Mouse (Mus musculus) MEL (cell line): ENCODE results near the gene Diras1. TPM values are rescaled to one million over a fixed set of nuclear protein-coding genes. Genes with fewer than 3 reads are reported as not detected.

Experiments used
- DNase-seq: peaks from one replicate; pipeline ENCODE4 v3.0.0; 2011; ENCODE audit warnings: low read depth, low spot score
- H3K27ac ChIP-seq: 2 replicates; pipeline ENCODE4 v1.5.1; 2012; ENCODE audit warnings: low read depth, mild to moderate bottlenecking, control low read depth, low read length, moderate library complexity; ENCODE audit not compliant: control insufficient read depth
- H3K27me3 ChIP-seq, 2 experiments: fragments of 150-350 bp in 1 of 2; sonication (generic) in 1 of 2; 2 replicates each; pipeline ENCODE4 v1.6.1; 2012; ENCODE audit warnings: low read length in 2 of 2, mild to moderate bottlenecking in 2 of 2, improper control_type of control experiment in 1 of 2, moderate library complexity in 1 of 2; ENCODE audit not compliant: insufficient read depth in 2 of 2, control insufficient read depth in 1 of 2
- H3K36me3 ChIP-seq, 2 experiments: 2 replicates each; pipeline ENCODE4 v1.6.1; 2012 to 2014; ENCODE audit warnings: low read length in 2 of 2, improper control_type of control experiment in 1 of 2, inconsistent platforms in 1 of 2, mild to moderate bottlenecking in 1 of 2; ENCODE audit not compliant: insufficient read depth in 2 of 2, control insufficient read depth in 1 of 2
- H3K4me1 ChIP-seq, 2 experiments: fragments of 150-350 bp in 1 of 2; sonication (generic) in 1 of 2; 2 replicates each; pipeline ENCODE4 v1.6.1; 2012; ENCODE audit warnings: low read length in 2 of 2, improper control_type of control experiment in 1 of 2, mild to moderate bottlenecking in 1 of 2; ENCODE audit not compliant: insufficient read depth in 2 of 2, control insufficient read depth in 1 of 2
- H3K4me3 ChIP-seq, 2 experiments: fragments of 150-350 bp in 1 of 2; sonication (generic) in 1 of 2; 2 replicates each; pipeline ENCODE4 v1.5.1; 2012; ENCODE audit warnings: low read depth in 2 of 2, low read length in 2 of 2, mild to moderate bottlenecking in 2 of 2, moderate library complexity in 2 of 2, control low read depth in 1 of 2, improper control_type of control experiment in 1 of 2; ENCODE audit not compliant: control insufficient read depth in 1 of 2, insufficient read depth in 1 of 2
- H3K79me2 ChIP-seq: 2 replicates; pipeline ENCODE4 v1.6.1; 2012; ENCODE audit warnings: mild to moderate bottlenecking, low read length, moderate library complexity; ENCODE audit not compliant: control insufficient read depth, poor library complexity, insufficient read depth
- H3K9ac ChIP-seq: 2 replicates; pipeline ENCODE4 v1.6.1; 2012; ENCODE audit warnings: low read depth, mild to moderate bottlenecking, control low read depth, low read length, moderate library complexity; ENCODE audit not compliant: control insufficient read depth, poor library complexity, severe bottlenecking
- H3K9me3 ChIP-seq: fragments of 150-350 bp; sonication (generic); replicated peaks from 2 replicates; pipeline ENCODE4 v1.6.1; 2012; ENCODE audit warnings: mild to moderate bottlenecking, low read length, improper control_type of control experiment, moderate library complexity; ENCODE audit not compliant: insufficient read depth
- BHLHE40 ChIP-seq: IDR thresholded peaks from 2 replicates; pipeline ENCODE4 v1.6.1; 2012; ENCODE audit warnings: low read depth, mild to moderate bottlenecking, inconsistent platforms, low read length, improper control_type of control experiment, borderline replicate concordance
- CHD1 ChIP-seq: IDR thresholded peaks from 2 replicates; pipeline ENCODE4 v1.6.1; 2012; ENCODE audit warnings: low read depth, mild to moderate bottlenecking, inconsistent platforms, low read length, improper control_type of control experiment
- CHD2 ChIP-seq: IDR thresholded peaks from 2 replicates; pipeline ENCODE4 v1.6.1; 2011; ENCODE audit warnings: low read length, improper control_type of control experiment
- ELF1 ChIP-seq: IDR thresholded peaks from 2 replicates; pipeline ENCODE4 v1.6.1; 2014; ENCODE audit warnings: low read depth, mild to moderate bottlenecking, inconsistent platforms, low read length, improper control_type of control experiment, moderate library complexity
- EP300 ChIP-seq, 2 experiments: IDR thresholded peaks; 2 replicates each; pipeline ENCODE4 v1.6.1; 2011; ENCODE audit warnings: improper control_type of control experiment in 2 of 2, low read length in 2 of 2, low read depth in 1 of 2, mild to moderate bottlenecking in 1 of 2
- ETS1 ChIP-seq: IDR thresholded peaks from 2 replicates; pipeline ENCODE4 v1.6.1; 2012; ENCODE audit warnings: low read depth, mild to moderate bottlenecking, inconsistent platforms, low read length, improper control_type of control experiment, moderate library complexity
- GATA1 ChIP-seq: IDR thresholded peaks from 2 replicates; pipeline ENCODE4 v1.6.1; 2011; ENCODE audit warnings: low read depth, low read length, improper control_type of control experiment
- JUND ChIP-seq: IDR thresholded peaks from 2 replicates; pipeline ENCODE4 v1.6.1; 2011; ENCODE audit warnings: low read depth, mild to moderate bottlenecking, improper control_type of control experiment, low read length
- KAT2A ChIP-seq: conservative IDR thresholded peaks from 2 replicates; pipeline ENCODE4 v1.6.1; 2012; ENCODE audit warnings: low read depth, low read length, improper control_type of control experiment, inconsistent platforms
- MAX ChIP-seq: IDR thresholded peaks from 2 replicates; pipeline ENCODE4 v1.6.1; 2011; ENCODE audit warnings: low read length, improper control_type of control experiment
- MEF2A ChIP-seq: IDR thresholded peaks from 2 replicates; pipeline ENCODE4 v1.6.1; 2014; ENCODE audit warnings: low read depth, mild to moderate bottlenecking, inconsistent platforms, low read length, improper control_type of control experiment; ENCODE audit not compliant: poor library complexity, insufficient replicate concordance, severe bottlenecking; ENCODE audit errors: extremely low read depth
- MXI1 ChIP-seq: IDR thresholded peaks from 2 replicates; pipeline ENCODE4 v1.6.1; 2011; ENCODE audit warnings: mild to moderate bottlenecking, low read depth, low read length, improper control_type of control experiment
- MYC ChIP-seq: IDR thresholded peaks from 2 replicates; pipeline ENCODE4 v1.6.1; 2011; ENCODE audit warnings: low read depth, mild to moderate bottlenecking, low read length, improper control_type of control experiment, moderate library complexity
- NELFE ChIP-seq: IDR thresholded peaks from 2 replicates; pipeline ENCODE4 v1.6.1; 2011; ENCODE audit warnings: low read depth, low read length, improper control_type of control experiment
- NRF1 ChIP-seq: IDR thresholded peaks from 2 replicates; pipeline ENCODE4 v1.6.1; 2014; ENCODE audit warnings: low read depth, mild to moderate bottlenecking, inconsistent platforms, low read length, improper control_type of control experiment, moderate library complexity; ENCODE audit not compliant: poor library complexity, insufficient read depth, severe bottlenecking
- POLR2A ChIP-seq, 2 experiments: IDR thresholded peaks; 2 replicates each; pipeline ENCODE4 v1.6.1; 2011 to 2012; ENCODE audit warnings: low read length in 2 of 2, mild to moderate bottlenecking in 2 of 2, control low read depth in 1 of 2, improper control_type of control experiment in 1 of 2, low read depth in 1 of 2, moderate library complexity in 1 of 2; ENCODE audit not compliant: control insufficient read depth in 1 of 2, insufficient read depth in 1 of 2, poor library complexity in 1 of 2
- RAD21 ChIP-seq: IDR thresholded peaks from 2 replicates; pipeline ENCODE4 v1.6.1; 2011; ENCODE audit warnings: mild to moderate bottlenecking, low read depth, low read length, improper control_type of control experiment
- SIN3A ChIP-seq: IDR thresholded peaks from 2 replicates; pipeline ENCODE4 v1.6.1; 2012; ENCODE audit warnings: low read length, improper control_type of control experiment, inconsistent platforms
- TAL1 ChIP-seq: IDR thresholded peaks from 2 replicates; pipeline ENCODE4 v1.6.1; 2012; ENCODE audit warnings: mild to moderate bottlenecking, inconsistent platforms, low read length, moderate library complexity, mixed read lengths
- TBP ChIP-seq: IDR thresholded peaks from 2 replicates; pipeline ENCODE4 v1.8.0; 2011; ENCODE audit warnings: low read depth, low read length, improper control_type of control experiment
- TCF12 ChIP-seq: IDR thresholded peaks from 2 replicates; pipeline ENCODE4 v1.6.1; 2014; ENCODE audit warnings: low read depth, mild to moderate bottlenecking, inconsistent platforms, low read length, improper control_type of control experiment, moderate library complexity
- ZC3H11A ChIP-seq: IDR thresholded peaks from 2 replicates; pipeline ENCODE4 v1.6.1; 2012; ENCODE audit warnings: low read depth, mild to moderate bottlenecking, inconsistent platforms, low read length, improper control_type of control experiment
- ZMIZ1 ChIP-seq: IDR thresholded peaks from 2 replicates; pipeline ENCODE4 v1.6.1; 2012; ENCODE audit warnings: low read depth, mild to moderate bottlenecking, inconsistent platforms, low read length, improper control_type of control experiment, moderate library complexity
- ZNF384 ChIP-seq: IDR thresholded peaks from 2 replicates; pipeline ENCODE4 v1.6.1; 2012; ENCODE audit warnings: low read depth, mild to moderate bottlenecking, inconsistent platforms, low read length, improper control_type of control experiment
- polyA plus RNA-seq, 2 experiments: library from polyadenylated mRNA; stranded (reverse) in 1 of 2; unstranded in 1 of 2; fragments of >175 nt in 1 of 2; fragments of >200 nt in 1 of 2; gene quantifications; 2 replicates each; pipeline versions ENCODE4 v1.2.1 to v1.2.4; 2012; ENCODE audit warnings: low replicate concordance in 2 of 2, low read depth in 1 of 2; ENCODE audit not compliant: insufficient read length in 2 of 2, insufficient read depth in 1 of 2, missing spikeins in 1 of 2
- total RNA-seq: library from RNA; depleted of rRNA; stranded (reverse); fragments of 300-350 nt; gene quantifications from 2 replicates; pipeline ENCODE4 v1.2.3, GENCODE M21; 2012

Gene Diras1
- total and polyA plus RNA-seq, 3 experiments = 0.04 TPM; not detected in 2

DNA sequence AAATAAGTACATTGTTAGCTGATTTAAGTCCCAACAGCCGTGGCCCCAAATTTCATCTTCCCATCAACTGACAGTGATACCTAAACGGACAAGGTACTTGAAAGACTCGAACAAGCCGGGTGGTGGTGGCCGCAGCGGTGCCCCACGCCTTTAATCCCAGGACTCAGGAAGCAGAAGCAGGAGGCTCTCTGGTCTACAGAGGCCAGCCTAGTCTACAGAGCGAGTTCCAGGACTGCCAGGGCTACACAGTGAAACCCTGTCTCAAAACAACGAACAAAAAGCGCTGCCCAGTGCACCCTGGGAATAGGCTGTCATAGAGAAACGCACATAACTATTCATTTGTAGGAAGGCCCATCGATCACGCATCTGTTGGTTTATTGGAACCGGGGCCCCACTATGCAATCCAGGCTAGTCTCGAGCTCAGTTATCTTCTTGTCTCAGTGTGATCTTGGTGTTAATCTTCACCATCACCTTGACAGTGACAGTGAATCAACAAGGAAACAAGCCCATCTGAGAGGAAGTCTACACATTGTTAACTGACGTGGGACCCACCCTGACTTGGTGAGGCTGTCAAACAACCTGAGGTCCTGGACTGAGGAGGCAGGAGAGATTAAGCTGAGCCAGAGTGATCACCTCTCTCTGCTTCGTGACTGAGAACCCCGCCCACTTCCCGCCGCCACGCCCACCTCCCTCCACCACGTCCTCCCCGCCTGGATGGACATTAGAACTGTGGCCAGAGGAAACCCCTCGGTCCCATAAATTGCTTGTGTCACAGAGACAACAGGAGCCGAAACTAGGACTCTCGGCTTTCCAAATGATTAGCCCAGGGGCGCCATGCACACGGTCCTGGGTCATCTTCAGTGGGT is 25.0 kb downstream of the Diras1 start:
- H3K9ac ChIP-seq = peak overlapping the region; percentile 73
- peak overlapping the region; percentile 83 for H3K27ac ChIP-seq
- H3K4me1 ChIP-seq = peaks cover 5 to 8% of the 10 kb centered on the region in 2 experiments; a peak in 3 of 4 replicates
- H3K4me3 ChIP-seq = peak overlapping the region; percentile 46 to 55
- peaks cover 0 to 5% of the 10 kb centered on the region in 2 experiments; a peak in 2 of 4 replicates for H3K36me3 ChIP-seq
- H3K79me2 ChIP-seq = no peaks in the 10 kb centered on the region
- TF ChIP-seq ETS1 (peak; percentile 41; the same call in 1 of the 2 replicates), ZMIZ1 (peak; percentile 93), TAL1 (no peak), TCF12 (0 out of 2 replicates have a peak, but pooled peaks have one; percentile 26), MXI1 (peak; percentile 2), BHLHE40 (no peak), JUND (no peak), SIN3A (peak; percentile 33), RAD21 (no peak), MAX (peak; percentile 27), CHD2 (no peak), CHD1 (no peak), EP300 (IDR thresholded peaks at IDR 0.05; ENCODE audit: low read depth in 1 of 2, low read length in 2 of 2) (peak in 1 of 2 experiments; percentile 52; a peak in 1 of 4 replicates), NELFE (peak; percentile 58), GATA1 (peak; percentile 32; the same call in 1 of the 2 replicates), KAT2A (no peak), ELF1 (no peak), MEF2A (peak; percentile 27; the same call in 1 of the 2 replicates), NRF1 (no peak), TBP (peak; percentile 93), MYC (no peak), POLR2A (IDR thresholded peaks at IDR 0.05; ENCODE audit: control insufficient read depth in 1 of 2, insufficient read depth in 1 of 2, low read depth in 1 of 2, low read length in 2 of 2, poor library complexity in 1 of 2) (peak in 1 of 2 experiments; percentile 66; a peak in 1 of 4 replicates), ZC3H11A (no peak), ZNF384 (no peak)
- DNase-seq = peak; percentile 74
- no peaks in the 10 kb centered on the region for H3K9me3 ChIP-seq
- no peaks in the 10 kb centered on the region for H3K27me3 ChIP-seq
